Mouse (Mus musculus): ENCODE measurements around the gene Rpl37a.

GRCm38 (mm10) chr1:72741406-72741805, 30.3 kb downstream of the Rpl37a start:
- TF ChIP-seq POLR2A (IDR thresholded peaks at IDR 0.05; ENCODE audit: borderline replicate concordance, extremely low read depth, low read depth, low read length) (no peak), CTCF (IDR thresholded peaks at IDR 0.05; ENCODE audit: insufficient read depth, low read length) (no peak)

Data from lung, adult 2 months (tissue).